Mouse (Mus musculus) ES-Bruce4 (cell line): Measurements from ENCODE around the gene Calhm3.

ENCODE experiments used
- CTCF ChIP-seq: IDR thresholded peaks from one replicate; pipeline ENCODE4 v1.8.1; 2011; ENCODE audit warnings: low read depth, low read length
- EP300 ChIP-seq: IDR thresholded peaks from 2 replicates; pipeline ENCODE4 v1.6.1; 2011; ENCODE audit warnings: low read depth, low read length; ENCODE audit not compliant: insufficient read depth

GRCm38 (mm10) chr19:47121054-47121453 lies 36.5 kb downstream of the Calhm3 start:
- TF ChIP-seq CTCF (peak; percentile 44), EP300 (no peak)
